Mouse (Mus musculus) brown adipose tissue, adult 24 weeks (tissue): Measurements from ENCODE around the gene Cmtr1. TPM values are rescaled to one million over a fixed set of nuclear protein-coding genes. Genes with fewer than 3 reads are reported as not detected.

Experiments
- H3K27ac ChIP-seq: fragments of 200-500 bp; replicated peaks from 2 replicates; pipeline ENCODE4 v1.5.1; 2012; ENCODE audit warnings: low read depth, mild to moderate bottlenecking, low read length
- H3K4me1 ChIP-seq: fragments of 200-500 bp; 2 replicates; pipeline ENCODE4 v1.6.1; 2012; ENCODE audit warnings: low read length, mixed read lengths; ENCODE audit not compliant: control insufficient read depth, insufficient read depth, insufficient read length
- H3K4me3 ChIP-seq: fragments of 200-500 bp; 2 replicates; pipeline ENCODE4 v1.5.1; 2012; ENCODE audit warnings: low read depth, mild to moderate bottlenecking, low read length, moderate library complexity; ENCODE audit not compliant: insufficient read depth
- polyA plus RNA-seq: library from polyadenylated mRNA; stranded (reverse); fragments of >200 nt; gene quantifications from 2 replicates; pipeline ENCODE4 v1.2.4, GENCODE M21; 2012; ENCODE audit not compliant: missing spikeins, insufficient read depth, insufficient read length

The Cmtr1 gene
- polyA plus RNA-seq, 1 experiment = 27.6 TPM

GRCm38 (mm10) chr17:29640971-29641370, 19.4 kb upstream of the Cmtr1 start:
- H3K27ac ChIP-seq = no peak overlapping the region
- no peak overlapping the region for H3K4me3 ChIP-seq
- 0 out of 2 replicates have a peak, but pooled peaks cover 3% of the 10 kb centered on the region for H3K4me1 ChIP-seq

DNA sequence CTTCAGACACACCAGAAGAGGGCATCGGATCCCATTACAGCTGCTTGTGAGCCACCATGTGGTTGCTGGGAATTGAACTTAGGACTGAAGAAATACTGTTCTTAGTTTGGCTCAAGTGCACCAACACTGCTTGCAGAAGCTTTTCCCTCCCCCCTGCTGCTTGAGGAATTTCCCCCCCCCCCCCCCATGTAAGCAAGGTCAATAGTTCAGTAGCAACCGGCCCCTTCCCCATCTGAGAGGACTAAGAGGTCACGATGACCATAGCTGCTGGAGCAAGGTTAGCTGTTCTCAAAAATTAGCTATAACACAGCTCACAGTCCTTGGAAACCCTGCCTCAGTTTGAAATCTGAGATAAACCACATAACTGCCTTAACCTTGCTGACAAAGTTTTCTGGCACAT, 18.2 kb upstream of the Cmtr1 start:
- Histone ChIP-seq H3K4me1 (0 out of 2 replicates have a peak, but pooled peaks cover 3% of the 10 kb centered on the region), H3K27ac (no peak overlapping the region), H3K4me3 (no peak overlapping the region)

DNA sequence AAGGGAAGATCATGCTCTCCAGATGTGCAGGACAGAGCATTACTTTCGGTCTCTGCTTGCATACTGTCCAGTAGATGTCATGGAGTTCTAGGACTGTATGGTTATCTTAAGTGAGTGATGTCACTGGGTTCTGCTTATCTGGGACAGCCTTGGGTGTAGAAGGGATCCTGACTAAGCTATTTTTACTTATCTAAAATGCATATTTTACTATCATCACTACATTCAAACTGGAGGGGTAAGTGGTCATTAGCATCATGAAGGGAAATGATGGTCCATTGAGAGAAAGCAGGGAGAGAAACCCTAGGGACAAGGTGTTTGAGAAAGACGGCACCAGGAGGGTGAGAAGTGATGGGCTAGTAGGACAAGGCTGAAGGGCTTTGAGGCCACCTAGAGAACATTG, 2.1 kb upstream of the Cmtr1 start:
- Histone ChIP-seq H3K4me1 (no peaks in the 10 kb centered on the region; the same call in 1 of the 2 replicates), H3K27ac (no peak overlapping the region), H3K4me3 (no peak overlapping the region)

GRCm38 (mm10) chr17:29660762-29661391, 482 bp downstream of the Cmtr1 start:
- Histone ChIP-seq H3K4me3 (peak overlapping the region; percentile 77), H3K4me1 (no peaks in the 10 kb centered on the region; the same call in 1 of the 2 replicates), H3K27ac (peak overlapping the region; percentile 72)

DNA sequence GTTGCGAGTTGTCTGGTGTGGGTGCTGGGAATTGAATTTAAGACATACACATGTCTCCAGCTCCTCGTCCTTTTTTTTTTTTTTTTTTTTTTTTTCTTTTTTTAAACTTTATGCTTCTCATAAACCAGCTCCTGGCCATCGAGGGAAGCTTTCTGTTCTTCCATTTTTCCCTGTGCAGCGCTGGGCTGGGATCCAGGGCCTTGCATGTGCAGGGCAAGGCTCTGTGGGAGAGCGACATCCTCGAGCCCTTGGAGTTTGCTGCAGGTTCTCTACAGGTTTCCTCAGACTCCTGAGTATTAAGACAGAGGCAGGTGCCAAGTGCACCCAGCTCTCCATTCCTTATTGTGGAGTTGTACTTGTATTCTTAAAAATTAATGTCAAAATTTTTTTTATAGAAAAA, 1.8 kb downstream of the Cmtr1 start:
- no peak overlapping the region for H3K4me3 ChIP-seq
- H3K27ac ChIP-seq = no peak overlapping the region
- no peaks in the 10 kb centered on the region; the same call in 1 of the 2 replicates for H3K4me1 ChIP-seq

DNA sequence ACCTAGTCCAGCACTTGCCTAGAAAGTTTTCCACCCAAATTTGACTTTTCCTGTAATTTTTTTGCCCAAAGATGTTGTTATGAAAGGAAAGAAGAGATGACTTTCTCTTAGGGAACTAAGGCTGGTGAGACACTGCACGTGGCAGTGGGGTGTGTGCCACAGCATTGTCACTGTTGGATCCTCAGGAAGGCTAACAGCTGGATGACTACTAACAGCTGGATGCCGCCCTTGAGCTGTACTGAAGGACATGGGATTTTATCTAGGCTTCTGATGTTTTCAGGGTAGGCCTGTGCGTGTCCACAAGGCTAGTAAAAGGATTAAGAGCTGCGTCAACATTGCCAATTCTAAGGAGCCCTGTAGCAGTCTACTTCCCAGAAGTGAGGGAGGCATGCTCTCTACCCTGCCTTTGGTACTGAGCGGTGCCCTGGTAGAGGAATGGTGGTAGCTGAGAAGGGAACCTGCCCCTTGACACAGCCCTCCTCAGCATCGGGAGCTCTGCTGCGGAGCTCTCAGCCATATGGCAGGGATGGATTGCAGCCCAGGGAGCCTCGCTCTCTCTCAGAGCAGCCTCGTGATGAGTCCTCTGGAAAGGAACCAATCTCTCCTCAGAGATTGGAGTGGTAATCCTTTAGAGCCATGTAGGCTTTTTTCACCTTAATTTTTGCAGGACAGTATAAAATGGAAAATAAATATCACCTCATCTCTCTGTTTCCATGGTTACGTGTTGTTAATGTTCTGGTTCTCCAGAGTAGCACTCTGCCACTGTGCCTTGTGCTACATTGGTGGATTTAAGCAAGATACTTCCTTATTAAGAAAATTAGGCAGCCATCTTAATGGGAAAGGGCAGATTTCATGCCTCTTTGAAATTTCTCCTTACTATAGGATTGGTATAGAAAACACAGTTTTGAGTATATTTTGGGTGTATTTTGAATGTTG, 7.9 kb downstream of the Cmtr1 start:
- Histone ChIP-seq H3K27ac (no peak overlapping the region), H3K4me1 (peaks cover 3% of the 10 kb centered on the region; the same call in 1 of the 2 replicates), H3K4me3 (no peak overlapping the region)

GRCm38 (mm10) chr17:29669030-29669429, 8.6 kb downstream of the Cmtr1 start:
- Histone ChIP-seq H3K27ac (no peak overlapping the region), H3K4me1 (peaks cover 3% of the 10 kb centered on the region; the same call in 1 of the 2 replicates), H3K4me3 (no peak overlapping the region)

DNA sequence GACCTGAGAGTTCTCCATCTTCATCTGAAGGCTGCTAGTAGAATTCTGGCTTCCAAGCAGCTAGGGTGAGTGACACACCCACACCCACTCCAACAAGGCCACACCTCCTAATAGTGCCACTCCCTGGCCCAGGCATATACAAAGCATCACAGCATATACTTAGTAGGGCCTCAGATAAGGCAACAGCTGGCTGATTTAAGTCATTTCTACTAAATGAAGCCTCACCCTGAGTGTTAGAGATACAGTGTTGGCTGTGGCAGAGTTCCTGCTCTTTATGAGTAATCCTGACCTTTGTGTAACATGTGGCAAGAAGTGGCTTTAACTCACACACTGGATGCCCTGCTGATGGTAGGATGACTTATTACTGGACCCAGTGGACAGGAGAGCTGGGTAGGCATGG, 9.5 kb downstream of the Cmtr1 start:
- H3K27ac ChIP-seq = no peak overlapping the region
- H3K4me1 ChIP-seq = peaks cover 3% of the 10 kb centered on the region; the same call in 1 of the 2 replicates
- no peak overlapping the region for H3K4me3 ChIP-seq

- H3K27ac ChIP-seq = no peak overlapping the region
- no peak overlapping the region for H3K4me3 ChIP-seq
- H3K4me1 ChIP-seq = peaks cover 3% of the 10 kb centered on the region; the same call in 1 of the 2 replicates
Observed at GRCm38 (mm10) chr17:29671021-29671420, 10.6 kb downstream of the Cmtr1 start.

DNA sequence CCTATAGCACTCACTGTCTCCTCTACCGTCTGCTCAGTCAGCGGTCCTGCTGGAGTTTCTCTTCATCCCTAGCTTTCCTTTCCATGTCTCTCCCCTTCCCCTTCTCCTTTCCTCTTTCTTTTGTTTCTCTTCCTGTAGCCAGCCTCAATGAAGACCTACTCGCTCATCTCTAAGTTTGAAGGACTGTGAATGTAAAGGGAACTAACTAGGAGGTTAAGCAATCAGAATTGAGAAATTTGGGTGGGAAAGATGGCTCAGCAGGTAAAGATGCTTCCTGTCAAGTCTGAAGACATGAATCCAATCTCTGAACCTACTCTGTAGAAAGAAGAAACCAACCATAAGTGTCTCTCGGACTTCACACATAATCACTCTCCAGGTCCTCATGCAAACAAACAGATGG, 12.9 kb downstream of the Cmtr1 start:
- H3K4me3 ChIP-seq = no peak overlapping the region
- H3K27ac ChIP-seq = no peak overlapping the region
- peaks cover 3% of the 10 kb centered on the region; the same call in 1 of the 2 replicates for H3K4me1 ChIP-seq

DNA sequence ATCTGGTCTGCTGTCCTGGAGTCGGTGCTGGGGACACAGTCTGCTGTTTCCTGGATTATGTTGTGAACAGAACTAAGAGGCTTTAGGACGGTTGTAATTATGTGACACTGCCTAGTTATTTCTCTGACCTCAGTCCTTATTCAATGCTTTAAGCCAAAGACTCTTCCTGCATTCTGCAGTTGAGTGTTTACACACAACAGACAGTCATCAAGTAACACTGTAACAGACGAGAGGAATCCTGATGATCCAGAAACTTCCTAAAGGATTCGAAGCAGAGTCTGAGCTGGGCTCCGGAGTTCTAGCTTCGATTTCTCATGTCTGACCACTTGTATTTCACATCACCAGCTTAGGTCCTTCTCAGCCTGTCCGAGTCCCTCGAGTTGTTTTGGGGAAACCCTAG, 18.1 kb downstream of the Cmtr1 start:
- no peaks in the 10 kb centered on the region for H3K4me1 ChIP-seq
- no peak overlapping the region for H3K4me3 ChIP-seq
- no peak overlapping the region for H3K27ac ChIP-seq

GRCm38 (mm10) chr17:29679038-29679767, 18.8 kb downstream of the Cmtr1 start:
- no peak overlapping the region for H3K4me3 ChIP-seq
- H3K4me1 ChIP-seq = no peaks in the 10 kb centered on the region
- no peak overlapping the region for H3K27ac ChIP-seq

DNA sequence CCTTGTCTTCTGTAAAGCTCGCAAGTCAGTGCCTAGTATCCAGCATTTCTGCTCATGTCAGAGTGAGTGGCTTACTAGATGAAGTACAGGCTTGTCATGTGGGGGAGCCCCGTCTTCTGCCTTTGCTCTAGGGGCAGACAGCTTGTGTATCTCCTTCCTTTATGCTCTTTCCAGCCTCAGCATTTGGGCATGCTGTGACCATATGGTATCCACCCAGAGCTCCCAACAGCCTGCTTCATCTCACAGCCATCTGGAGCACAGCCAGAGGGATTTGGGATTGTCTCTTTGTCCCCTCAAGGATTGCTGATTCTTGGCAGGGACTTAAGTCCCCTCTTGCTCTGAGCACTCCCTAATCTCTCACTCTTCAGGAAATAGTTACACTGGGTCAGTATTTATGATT, 19.8 kb downstream of the Cmtr1 start:
- Histone ChIP-seq H3K4me3 (no peak overlapping the region), H3K4me1 (no peaks in the 10 kb centered on the region), H3K27ac (no peak overlapping the region)

GRCm38 (mm10) chr17:29680921-29681320, 20.5 kb downstream of the Cmtr1 start:
- no peak overlapping the region for H3K4me3 ChIP-seq
- no peak overlapping the region for H3K27ac ChIP-seq
- H3K4me1 ChIP-seq = no peaks in the 10 kb centered on the region

GRCm38 (mm10) chr17:29681669-29682068, 21.3 kb downstream of the Cmtr1 start:
- Histone ChIP-seq H3K4me1 (no peaks in the 10 kb centered on the region), H3K4me3 (no peak overlapping the region), H3K27ac (no peak overlapping the region)
